Mouse (Mus musculus) stomach, embryonic 15.5 days (tissue): Measurements from ENCODE around the gene Polk. TPM values are rescaled to one million over a fixed set of nuclear protein-coding genes. Genes with fewer than 3 reads are reported as not detected.

Experiments
- ATAC-seq: fragments of 200-750 bp; cut with Nextera tagmentation; 2 replicates; pipeline ENCODE4 v1.8.0; 2017; ENCODE audit warnings: low read depth, moderate number of reproducible peaks, moderate TSS enrichment; ENCODE audit not compliant: insufficient read depth, low FRiP score
- H3K27ac ChIP-seq: fragments of 300-500 bp; sonication (generic); 2 replicates; pipeline ENCODE4 v1.5.1; 2015; ENCODE audit warnings: mild to moderate bottlenecking, inconsistent platforms
- H3K27me3 ChIP-seq: fragments of 300-500 bp; sonication (generic); replicated peaks from 2 replicates; pipeline ENCODE4 v1.6.1; 2015; ENCODE audit warnings: inconsistent platforms
- H3K36me3 ChIP-seq: fragments of 300-500 bp; sonication (generic); 2 replicates; pipeline ENCODE4 v1.6.1; 2015; ENCODE audit warnings: inconsistent platforms
- H3K4me1 ChIP-seq: fragments of 300-500 bp; sonication (generic); 2 replicates; pipeline ENCODE4 v1.6.1; 2015; ENCODE audit warnings: inconsistent platforms
- H3K4me2 ChIP-seq: fragments of 300-500 bp; sonication (generic); 2 replicates; pipeline ENCODE4 v1.6.1; 2015; ENCODE audit warnings: mild to moderate bottlenecking, inconsistent platforms
- H3K4me3 ChIP-seq: fragments of 300-500 bp; sonication (generic); replicated peaks from 2 replicates; pipeline ENCODE4 v1.5.1; 2015; ENCODE audit warnings: inconsistent platforms
- H3K9ac ChIP-seq: fragments of 300-500 bp; sonication (generic); 2 replicates; pipeline ENCODE4 v1.6.1; 2015; ENCODE audit warnings: inconsistent platforms
- H3K9me3 ChIP-seq: fragments of 300-500 bp; sonication (generic); 2 replicates; pipeline ENCODE4 v1.6.1; 2016; ENCODE audit warnings: inconsistent platforms
- WGBS: fragments of 180-500 bp; shearing (Covaris S2); methylation state at CpG from one replicate; pipeline ENCODE4 v1.1.7; 2015; 5-methylcytosine and 5-hydroxymethylcytosine counted together
- polyA plus RNA-seq: library from polyadenylated mRNA; unstranded; fragments of >200 nt; fragmentation: Nextera tagmentation; extraction: Ambion mirVana; gene quantifications from 2 replicates; pipeline ENCODE4 v1.2.1, GENCODE M21; 2015

Polk gene
- 10.1 and 10.9 TPM in 2 replicates for polyA plus RNA-seq

- peak within 1 kb of the TSS; percentile 78 for H3K4me2 ChIP-seq
- no peaks in the 10 kb centered on the region for H3K27me3 ChIP-seq
- peak; percentile 99 for ATAC-seq
- no peaks in the 10 kb centered on the region for H3K9me3 ChIP-seq
- H3K4me3 ChIP-seq = peak within 1 kb of the TSS; percentile 97
- H3K27ac ChIP-seq = peak within 1 kb of the TSS; percentile 91
- no peaks in the 10 kb centered on the region for H3K36me3 ChIP-seq
- peak within 1 kb of the TSS; percentile 95 for H3K9ac ChIP-seq
- under 1% methylated on average over 40 of the region's 50 CpGs for WGBS
- no peaks in the 10 kb centered on the region for H3K4me1 ChIP-seq
Measured at GRCm38 (mm10) chr13:96542081-96542889, at the start of gene Polk, which contains the start of gene Col4a3bp. Gene Polk, minus strand, starts transcription at chr13:96542579. Gene Col4a3bp, plus strand, starts transcription at chr13:96542618.

GRCm38 (mm10) chr13:96588642-96589041 is 46.3 kb upstream of the Polk start:
- peaks cover 7% of the 10 kb centered on the region; the same call in 1 of the 2 replicates for H3K4me1 ChIP-seq
- no peaks in the 10 kb centered on the region for H3K36me3 ChIP-seq
- peak overlapping the region; percentile 21; the same call in 1 of the 2 replicates for H3K27ac ChIP-seq
- H3K9me3 ChIP-seq = no peaks in the 10 kb centered on the region
- no peak overlapping the region for H3K4me3 ChIP-seq
- no peaks in the 10 kb centered on the region for H3K27me3 ChIP-seq
- H3K4me2 ChIP-seq = no peak overlapping the region
- no peak overlapping the region for H3K9ac ChIP-seq
- 74% methylated on average over 1 of the region's 1 CpGs for WGBS
- no peak for ATAC-seq

GRCm38 (mm10) chr13:96586540-96586939 is 44.2 kb upstream of the Polk start:
- Histone ChIP-seq H3K27ac (no peak overlapping the region), H3K4me1 (peaks cover 7% of the 10 kb centered on the region; the same call in 1 of the 2 replicates), H3K36me3 (no peaks in the 10 kb centered on the region), H3K9ac (no peak overlapping the region), H3K27me3 (no peaks in the 10 kb centered on the region), H3K9me3 (no peaks in the 10 kb centered on the region), H3K4me2 (no peak overlapping the region), H3K4me3 (no peak overlapping the region)
- no peak for ATAC-seq
- WGBS = 88% methylated on average over 5 of the region's 5 CpGs

- no peak overlapping the region for H3K4me2 ChIP-seq
- no peaks in the 10 kb centered on the region for H3K9me3 ChIP-seq
- no peak overlapping the region for H3K4me3 ChIP-seq
- H3K27ac ChIP-seq = no peak overlapping the region
- H3K36me3 ChIP-seq = no peaks in the 10 kb centered on the region
- peaks cover 4% of the 10 kb centered on the region; the same call in 1 of the 2 replicates for H3K4me1 ChIP-seq
- WGBS = 92% methylated on average over 2 of the region's 2 CpGs
- H3K27me3 ChIP-seq = no peaks in the 10 kb centered on the region
- H3K9ac ChIP-seq = no peak overlapping the region
- no peak for ATAC-seq
Measured at GRCm38 (mm10) chr13:96584201-96584600, 41.8 kb upstream of the Polk start.

- Histone ChIP-seq H3K9ac (no peak overlapping the region), H3K4me3 (no peak overlapping the region), H3K4me2 (no peak overlapping the region), H3K27me3 (no peaks in the 10 kb centered on the region), H3K9me3 (no peaks in the 10 kb centered on the region), H3K4me1 (no peaks in the 10 kb centered on the region), H3K27ac (no peak overlapping the region), H3K36me3 (no peaks in the 10 kb centered on the region)
- no peak for ATAC-seq
- WGBS = 65% methylated on average over 1 of the region's 1 CpGs
Measured at GRCm38 (mm10) chr13:96579979-96580378, 37.6 kb upstream of the Polk start.

- Histone ChIP-seq H3K27me3 (no peaks in the 10 kb centered on the region), H3K27ac (no peak overlapping the region), H3K4me3 (no peak overlapping the region), H3K9me3 (no peaks in the 10 kb centered on the region), H3K9ac (no peak overlapping the region), H3K4me1 (no peaks in the 10 kb centered on the region), H3K36me3 (no peaks in the 10 kb centered on the region), H3K4me2 (no peak overlapping the region)
- no peak for ATAC-seq
- 70% methylated on average over 2 of the region's 2 CpGs for WGBS
Measured at GRCm38 (mm10) chr13:96579104-96579503, 36.7 kb upstream of the Polk start.

- no peak for ATAC-seq
- Histone ChIP-seq H3K4me3 (no peak overlapping the region), H3K9me3 (no peaks in the 10 kb centered on the region), H3K4me1 (0 out of 2 replicates have a peak, but pooled peaks cover 9% of the 10 kb centered on the region), H3K4me2 (no peak overlapping the region), H3K9ac (no peak overlapping the region), H3K36me3 (no peaks in the 10 kb centered on the region), H3K27me3 (no peaks in the 10 kb centered on the region), H3K27ac (no peak overlapping the region)
- 84% methylated on average over 2 of the region's 2 CpGs for WGBS
Measured at GRCm38 (mm10) chr13:96574170-96574569, 31.8 kb upstream of the Polk start.

- Histone ChIP-seq H3K27ac (peak overlapping the region; percentile 35; the same call in 1 of the 2 replicates), H3K27me3 (no peaks in the 10 kb centered on the region), H3K9ac (no peak overlapping the region), H3K4me2 (no peak overlapping the region), H3K4me1 (0 out of 2 replicates have a peak, but pooled peaks cover 9% of the 10 kb centered on the region), H3K9me3 (no peaks in the 10 kb centered on the region), H3K4me3 (no peak overlapping the region), H3K36me3 (no peaks in the 10 kb centered on the region)
- WGBS = 22% methylated on average over 6 of the region's 6 CpGs
- ATAC-seq = peak; percentile 43; the same call in 1 of the 2 replicates
Measured at GRCm38 (mm10) chr13:96571016-96571361, 28.6 kb upstream of the Polk start.

- Histone ChIP-seq H3K4me3 (no peak overlapping the region), H3K4me1 (0 out of 2 replicates have a peak, but pooled peaks cover 9% of the 10 kb centered on the region)
Measured at GRCm38 (mm10) chr13:96570313-96571015, 28.1 kb upstream of the Polk start.

GRCm38 (mm10) chr13:96567977-96568376 is 25.6 kb upstream of the Polk start:
- Histone ChIP-seq H3K9ac (no peak overlapping the region), H3K4me3 (no peak overlapping the region), H3K4me1 (0 out of 2 replicates have a peak, but pooled peaks cover 9% of the 10 kb centered on the region), H3K36me3 (no peaks in the 10 kb centered on the region), H3K4me2 (no peak overlapping the region), H3K27ac (no peak overlapping the region), H3K9me3 (no peaks in the 10 kb centered on the region), H3K27me3 (no peaks in the 10 kb centered on the region)
- 52% methylated on average over 6 of the region's 6 CpGs for WGBS
- no peak for ATAC-seq

More at GRCm38 (mm10) chr13:96570313-96571015, 28.1 kb upstream of the Polk start:
- Histone ChIP-seq H3K9me3 (no peaks in the 10 kb centered on the region), H3K36me3 (no peaks in the 10 kb centered on the region), H3K27me3 (no peaks in the 10 kb centered on the region), H3K27ac (peak overlapping the region; percentile 35; the same call in 1 of the 2 replicates), H3K4me2 (no peak overlapping the region), H3K9ac (no peak overlapping the region)
- 27% methylated on average over 10 of the region's 10 CpGs for WGBS
- peak; percentile 82; the same call in 1 of the 2 replicates for ATAC-seq

- H3K4me3 ChIP-seq = no peak overlapping the region
- no peaks in the 10 kb centered on the region for H3K36me3 ChIP-seq
- no peak overlapping the region for H3K4me2 ChIP-seq
- H3K27me3 ChIP-seq = no peaks in the 10 kb centered on the region
- no peak overlapping the region for H3K9ac ChIP-seq
- ATAC-seq = no peak
- no peak overlapping the region for H3K27ac ChIP-seq
- no peaks in the 10 kb centered on the region for H3K4me1 ChIP-seq
- WGBS = 93% methylated on average over 3 of the region's 3 CpGs
- no peaks in the 10 kb centered on the region for H3K9me3 ChIP-seq
Measured at GRCm38 (mm10) chr13:96555099-96555498, 12.7 kb upstream of the Polk start.

GRCm38 (mm10) chr13:96547941-96548340 is 5.6 kb upstream of the Polk start:
- no peaks in the 10 kb centered on the region for H3K4me1 ChIP-seq

More at GRCm38 (mm10) chr13:96547941-96548340, 5.6 kb upstream of the Polk start:
- Histone ChIP-seq H3K9me3 (no peaks in the 10 kb centered on the region), H3K4me3 (no peak overlapping the region), H3K4me2 (no peak overlapping the region), H3K27me3 (no peaks in the 10 kb centered on the region), H3K36me3 (no peaks in the 10 kb centered on the region), H3K27ac (no peak overlapping the region), H3K9ac (no peak overlapping the region)
- ATAC-seq = no peak
- 58% methylated on average over 4 of the region's 4 CpGs for WGBS
